Mouse (Mus musculus): ENCODE results near the gene Cox19. TPM values are rescaled to one million over a fixed set of nuclear protein-coding genes. Genes with fewer than 3 reads are reported as not detected.

The Cox19 gene
- 126 and 169 TPM in 2 replicates for polyA plus RNA-seq (2012; rRNA removed; ENCODE audit: low replicate concordance)

GRCm38 (mm10) chr5:139351134-139351533 lies at the start of gene Cox19:
Gene Cox19, minus strand, starts transcription at chr5:139351418.

GRCm38 (mm10) chr5:139377468-139378270 lies 26.5 kb upstream of the Cox19 start, which contains the start of gene Gpr146:
Gene Gpr146, plus strand, starts transcription at chr5:139377697.

GRCm38 (mm10) chr5:139352317-139352716 lies 1.1 kb upstream of the Cox19 start, which contains the start of gene Cyp2w1:
Gene Cyp2w1, plus strand, starts transcription at chr5:139352617.

GRCm38 (mm10) chr5:139325395-139325966 lies 25.7 kb downstream of the Cox19 start, which contains the start of gene Adap1:
Gene Adap1, minus strand, starts transcription at chr5:139325622.

Other genes starting within 250 kb of the Cox19 start
- gene Prkar1b, start 201.4 kb downstream of the Cox19 start, polyA plus RNA-seq (2012; rRNA removed; ENCODE audit: low replicate concordance) = 6.4 and 7.6 TPM in 2 replicates
- 19.0 and 30.5 TPM in 2 replicates for gene Dnaaf5, start 201.2 kb downstream of the Cox19 start, polyA plus RNA-seq (2012; rRNA removed; ENCODE audit: low replicate concordance)
- gene Sun1, start 150.8 kb downstream of the Cox19 start, polyA plus RNA-seq (2012; rRNA removed; ENCODE audit: low replicate concordance) = 29.3 and 52.6 TPM in 2 replicates
- 72.3 and 133 TPM in 2 replicates for gene Get4, start 99.1 kb downstream of the Cox19 start, polyA plus RNA-seq (2012; rRNA removed; ENCODE audit: low replicate concordance)
- gene Adap1, start 25.8 kb downstream of the Cox19 start, polyA plus RNA-seq (2012; rRNA removed; ENCODE audit: low replicate concordance) = 23.1 and 40.8 TPM in 2 replicates
- gene Cyp2w1, start 1.2 kb upstream of the Cox19 start, polyA plus RNA-seq (2012; rRNA removed; ENCODE audit: low replicate concordance) = 0.37 and 0.52 TPM in 2 replicates
- 63.0 and 67.3 TPM in 2 replicates for gene Gpr146, start 26.3 kb upstream of the Cox19 start, polyA plus RNA-seq (2012; rRNA removed; ENCODE audit: low replicate concordance)
- 2.9 TPM in 2 replicates for gene C130050O18Rik, start 53.9 kb upstream of the Cox19 start, polyA plus RNA-seq (2012; rRNA removed; ENCODE audit: low replicate concordance)
- 2.6 and 2.9 TPM in 2 replicates for gene Gper1, start 71.7 kb upstream of the Cox19 start, polyA plus RNA-seq (2012; rRNA removed; ENCODE audit: low replicate concordance)
- 8.9 and 11.4 TPM in 2 replicates for gene 3110082I17Rik, start 109.1 kb upstream of the Cox19 start, polyA plus RNA-seq (2012; rRNA removed; ENCODE audit: low replicate concordance)
- gene Zfand2a, start 133.1 kb upstream of the Cox19 start, polyA plus RNA-seq (2012; rRNA removed; ENCODE audit: low replicate concordance) = 9.3 and 16.1 TPM in 2 replicates
- gene Uncx, start 192.1 kb upstream of the Cox19 start, polyA plus RNA-seq (2012; rRNA removed; ENCODE audit: low replicate concordance) = not detected in 2 replicates

Data from mammary gland, adult 2 months (tissue).